Mouse (Mus musculus): ENCODE measurements around the gene Psmd3. TPM values are rescaled to one million over a fixed set of nuclear protein-coding genes. Genes with fewer than 3 reads are reported as not detected.

Psmd3 gene
- polyA plus RNA-seq, 1 experiment = 177 TPM

DNA sequence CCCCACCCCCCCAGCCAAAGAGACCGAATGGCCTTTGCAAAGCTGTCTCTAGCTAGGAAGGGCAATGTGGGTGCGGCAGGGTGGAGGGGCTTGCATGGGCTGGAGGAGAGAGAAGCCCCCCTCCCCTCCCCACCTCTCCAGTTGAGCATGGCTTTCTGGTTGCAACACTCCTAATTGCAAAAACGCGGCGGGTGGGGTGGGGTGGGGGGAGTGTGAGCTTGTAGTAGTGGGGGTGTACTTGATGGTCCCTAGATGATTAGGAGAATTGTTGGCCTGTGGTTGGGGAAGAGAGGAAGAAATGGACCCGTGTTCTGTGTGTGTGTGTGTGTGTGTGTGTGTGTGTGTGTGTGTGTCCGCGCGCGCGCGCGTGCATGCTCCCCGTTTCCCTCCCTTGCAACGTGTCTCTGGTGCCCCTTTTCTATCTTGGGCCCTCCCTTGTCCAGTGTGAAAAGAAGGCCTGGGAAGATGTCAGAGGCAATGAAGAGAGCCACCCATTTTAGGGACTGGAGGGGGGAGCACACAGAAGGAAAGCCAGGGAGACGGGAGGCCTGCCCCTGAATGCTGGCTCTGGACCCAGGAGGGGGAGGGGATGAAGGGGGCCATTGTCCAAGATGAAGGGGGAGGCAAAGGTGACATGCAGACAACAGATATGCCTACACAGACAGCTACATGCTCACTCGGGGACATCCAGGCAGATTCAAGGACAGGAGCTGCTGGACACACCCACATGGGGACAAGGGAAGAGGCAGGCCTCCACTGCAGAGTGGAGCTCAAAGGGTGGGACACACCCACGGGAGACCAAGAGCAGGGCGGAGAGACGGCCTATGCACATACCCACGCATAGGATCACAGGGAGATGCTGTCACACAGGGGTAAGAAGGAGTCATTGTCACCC, 60.3 kb downstream of the Psmd3 start:
- peak in 1 of 2 experiments; percentile 59 for DNase-seq (ENCODE audit: extremely low spot score in 1 of 2, low spot score in 1 of 2)

DNA sequence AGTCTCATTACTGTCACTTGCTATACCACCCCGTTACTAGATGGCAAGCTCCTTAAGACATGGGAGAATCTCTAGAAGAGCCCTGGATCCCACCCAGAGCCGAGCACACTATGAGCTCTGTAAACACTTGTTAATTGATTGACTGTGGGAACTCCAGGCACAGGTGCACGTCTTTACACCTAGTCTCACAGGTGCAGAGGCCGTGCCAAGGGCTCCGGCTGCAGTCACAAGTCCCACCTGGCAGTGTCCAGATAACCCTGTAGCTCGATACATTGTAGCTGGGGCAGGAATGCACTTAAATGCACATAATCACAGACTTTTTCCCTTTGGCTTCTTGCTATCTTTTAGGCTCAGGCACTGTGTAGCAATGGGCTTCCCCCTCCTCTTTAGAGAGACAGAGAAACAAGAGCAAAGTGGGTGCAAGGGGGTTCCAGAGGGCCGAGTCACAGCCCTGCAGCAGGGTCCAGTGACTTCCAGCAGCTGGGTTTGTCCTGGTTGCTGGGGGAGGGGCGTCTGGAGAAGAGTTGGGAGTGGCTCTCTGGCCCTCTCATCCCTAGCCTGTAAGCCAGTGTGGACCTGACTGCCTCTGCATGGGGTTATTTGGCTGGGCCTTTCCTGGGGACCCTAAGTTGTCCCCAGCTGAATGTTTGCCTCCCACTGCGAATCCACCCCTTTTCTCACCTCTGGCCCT, 61.4 kb downstream of the Psmd3 start:
- DNase-seq (ENCODE audit: extremely low spot score in 1 of 2, low spot score in 1 of 2) = no peak

DNA sequence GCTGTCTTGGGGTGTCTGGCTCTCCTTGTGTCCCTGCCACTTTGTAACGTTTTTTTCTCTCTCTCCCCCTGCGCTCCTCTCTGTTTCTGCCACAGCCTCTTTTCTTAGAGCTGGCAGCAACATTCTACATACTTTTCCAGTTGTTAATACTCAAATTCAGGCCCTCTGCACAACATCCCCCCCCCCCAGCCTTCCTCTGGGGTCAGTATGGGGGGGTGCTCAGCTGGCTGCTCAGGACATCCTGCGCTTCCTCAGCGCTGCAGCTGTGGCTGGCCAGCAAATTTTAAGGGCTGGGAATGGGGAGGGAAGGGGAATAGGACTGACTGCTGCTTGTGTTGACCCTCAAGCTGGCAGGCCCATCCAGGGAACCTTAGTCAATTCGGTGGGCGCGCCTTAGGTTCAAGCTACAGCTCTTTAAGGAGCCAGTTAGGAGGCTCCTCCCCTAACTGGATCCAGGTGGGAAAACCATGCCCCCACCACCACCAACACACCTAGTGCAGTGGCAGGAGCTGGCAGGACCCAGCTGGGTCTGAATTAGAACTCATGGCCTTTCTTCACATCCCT, 62.2 kb downstream of the Psmd3 start:
- DNase-seq (ENCODE audit: extremely low spot score in 1 of 2, low spot score in 1 of 2) = no peak

Other genes with a start within 250 kb of the Psmd3 start
- 177 and 209 TPM in 2 replicates for gene Mien1, start 243.6 kb upstream of the Psmd3 start, polyA plus RNA-seq (2012; rRNA removed)
- gene Grb7, start 236.2 kb upstream of the Psmd3 start, polyA plus RNA-seq (2012; rRNA removed) = 1.6 and 2.0 TPM in 2 replicates
- gene Ikzf3, start 136.5 kb upstream of the Psmd3 start, polyA plus RNA-seq (2012; rRNA removed) = 0.17 and 0.32 TPM in 2 replicates
- 0.10 TPM in 1 of 2 replicates, not detected in the other for gene Zpbp2, start 131.5 kb upstream of the Psmd3 start, polyA plus RNA-seq (2012; rRNA removed)
- 54.6 and 57.1 TPM in 2 replicates for gene Ormdl3, start 95.2 kb upstream of the Psmd3 start, polyA plus RNA-seq (2012; rRNA removed)
- gene Lrrc3c, start 84.3 kb upstream of the Psmd3 start, polyA plus RNA-seq (2012; rRNA removed) = not detected in 2 replicates
- 0.25 and 0.36 TPM in 2 replicates for gene Gm12355, start 56.9 kb upstream of the Psmd3 start, polyA plus RNA-seq (2012; rRNA removed)
- gene Gsdma3, start 56.2 kb upstream of the Psmd3 start, polyA plus RNA-seq (2012; rRNA removed) = not detected in 2 replicates
- gene Gsdma2, start 35.8 kb upstream of the Psmd3 start, polyA plus RNA-seq (2012; rRNA removed) = not detected in 2 replicates
- 0.15 and 0.16 TPM in 2 replicates for gene Gsdma, start 18.2 kb upstream of the Psmd3 start, polyA plus RNA-seq (2012; rRNA removed)
- not detected in 2 replicates for gene Csf3, start 18.7 kb downstream of the Psmd3 start, polyA plus RNA-seq (2012; rRNA removed)
- 137 and 157 TPM in 2 replicates for gene Med24, start 46.9 kb downstream of the Psmd3 start, polyA plus RNA-seq (2012; rRNA removed)
- 770 and 851 TPM in 2 replicates for gene Thra, start 58.1 kb downstream of the Psmd3 start, polyA plus RNA-seq (2012; rRNA removed)
- 124 and 126 TPM in 2 replicates for gene Nr1d1, start 92.8 kb downstream of the Psmd3 start, polyA plus RNA-seq (2012; rRNA removed)
- gene Msl1, start 113.0 kb downstream of the Psmd3 start, polyA plus RNA-seq (2012; rRNA removed) = 112 and 123 TPM in 2 replicates
- gene Casc3, start 122.4 kb downstream of the Psmd3 start, polyA plus RNA-seq (2012; rRNA removed) = 47.8 TPM in 2 replicates
- 167 and 174 TPM in 2 replicates for gene Rapgefl1, start 154.2 kb downstream of the Psmd3 start, polyA plus RNA-seq (2012; rRNA removed)
- 26.3 and 26.7 TPM in 2 replicates for gene Wipf2, start 181.1 kb downstream of the Psmd3 start, polyA plus RNA-seq (2012; rRNA removed)
- gene Cdc6, start 225.2 kb downstream of the Psmd3 start, polyA plus RNA-seq (2012; rRNA removed) = 0.62 and 0.67 TPM in 2 replicates
- gene Rara, start 245.3 kb downstream of the Psmd3 start, polyA plus RNA-seq (2012; rRNA removed) = 6.4 and 7.9 TPM in 2 replicates

Measured in frontal cortex, adult 2 months (tissue).